Mouse (Mus musculus): Measurements from ENCODE around the gene Trabd2b. TPM values are rescaled to one million over a fixed set of nuclear protein-coding genes. Genes with fewer than 3 reads are reported as not detected.

The Trabd2b gene
- polyA plus RNA-seq, 1 experiment from 2014 or later: 0.58 TPM

- Histone ChIP-seq H3K4me2 (ENCODE audit: low read length) (no peak overlapping the region), H3K4me1 (ENCODE audit: control insufficient read depth, insufficient read depth, low read length) (no peaks in the 10 kb centered on the region), H3K9me3 (replicated peaks; ENCODE audit: control insufficient read depth, low read length, poor library complexity, severe bottlenecking) (no peaks in the 10 kb centered on the region), H3K27me3 (ENCODE audit: control insufficient read depth, insufficient read depth, low read depth, low read length) (no peaks in the 10 kb centered on the region), H3K36me3 (ENCODE audit: control insufficient read depth, insufficient read depth, low read length) (no peaks in the 10 kb centered on the region), H3K4me3 (ENCODE audit: low read depth, low read length) (no peak overlapping the region), H3K9ac (ENCODE audit: low read depth, low read length) (no peak overlapping the region), H3K27ac (ENCODE audit: low read length) (no peak overlapping the region)
- ATAC-seq: no peak
- WGBS: 81% methylated on average over 2 of the region's 2 CpGs
Measured at GRCm38 (mm10) chr4:114369591-114369990, 36.9 kb upstream of the Trabd2b start.

GRCm38 (mm10) chr4:114370935-114371715, 35.4 kb upstream of the Trabd2b start:
- Histone ChIP-seq H3K4me3 (ENCODE audit: low read depth, low read length) (no peak overlapping the region), H3K27me3 (ENCODE audit: control insufficient read depth, insufficient read depth, low read depth, low read length) (no peaks in the 10 kb centered on the region), H3K36me3 (ENCODE audit: control insufficient read depth, insufficient read depth, low read length) (no peaks in the 10 kb centered on the region), H3K9me3 (replicated peaks; ENCODE audit: control insufficient read depth, low read length, poor library complexity, severe bottlenecking) (no peaks in the 10 kb centered on the region), H3K27ac (ENCODE audit: low read length) (no peak overlapping the region), H3K4me1 (ENCODE audit: control insufficient read depth, insufficient read depth, low read length) (no peaks in the 10 kb centered on the region), H3K9ac (ENCODE audit: low read depth, low read length) (no peak overlapping the region), H3K4me2 (ENCODE audit: low read length) (no peak overlapping the region)
- ATAC-seq: no peak

GRCm38 (mm10) chr4:114372699-114373098, 33.8 kb upstream of the Trabd2b start:
- Histone ChIP-seq H3K27ac (ENCODE audit: low read length) (no peak overlapping the region), H3K9ac (ENCODE audit: low read depth, low read length) (no peak overlapping the region), H3K4me1 (ENCODE audit: control insufficient read depth, insufficient read depth, low read length) (no peaks in the 10 kb centered on the region), H3K4me3 (ENCODE audit: low read depth, low read length) (no peak overlapping the region), H3K36me3 (ENCODE audit: control insufficient read depth, insufficient read depth, low read length) (no peaks in the 10 kb centered on the region), H3K27me3 (ENCODE audit: control insufficient read depth, insufficient read depth, low read depth, low read length) (no peaks in the 10 kb centered on the region), H3K4me2 (ENCODE audit: low read length) (no peak overlapping the region), H3K9me3 (replicated peaks; ENCODE audit: control insufficient read depth, low read length, poor library complexity, severe bottlenecking) (no peaks in the 10 kb centered on the region)
- no peak for ATAC-seq
- 82% methylated on average over 3 of the region's 3 CpGs for WGBS

- H3K4me1 ChIP-seq (ENCODE audit: control insufficient read depth, insufficient read depth, low read length): no peaks in the 10 kb centered on the region
- H3K4me3 ChIP-seq (ENCODE audit: low read depth, low read length): no peak overlapping the region
- H3K36me3 ChIP-seq (ENCODE audit: control insufficient read depth, insufficient read depth, low read length): no peaks in the 10 kb centered on the region
- H3K9me3 ChIP-seq (replicated peaks; ENCODE audit: control insufficient read depth, low read length, poor library complexity, severe bottlenecking): no peaks in the 10 kb centered on the region
- no peaks in the 10 kb centered on the region for H3K27me3 ChIP-seq (ENCODE audit: control insufficient read depth, insufficient read depth, low read depth, low read length)
- H3K4me2 ChIP-seq (ENCODE audit: low read length): no peak overlapping the region
- H3K9ac ChIP-seq (ENCODE audit: low read depth, low read length): no peak overlapping the region
- WGBS: 94% methylated on average over 1 of the region's 1 CpGs
- ATAC-seq: no peak
- no peak overlapping the region for H3K27ac ChIP-seq (ENCODE audit: low read length)
Measured at GRCm38 (mm10) chr4:114374330-114374729, 32.2 kb upstream of the Trabd2b start.

- Histone ChIP-seq H3K36me3 (ENCODE audit: control insufficient read depth, insufficient read depth, low read length) (no peaks in the 10 kb centered on the region), H3K27ac (ENCODE audit: low read length) (no peak overlapping the region), H3K9ac (ENCODE audit: low read depth, low read length) (no peak overlapping the region), H3K9me3 (replicated peaks; ENCODE audit: control insufficient read depth, low read length, poor library complexity, severe bottlenecking) (no peaks in the 10 kb centered on the region), H3K27me3 (ENCODE audit: control insufficient read depth, insufficient read depth, low read depth, low read length) (no peaks in the 10 kb centered on the region), H3K4me2 (ENCODE audit: low read length) (no peak overlapping the region), H3K4me3 (ENCODE audit: low read depth, low read length) (no peak overlapping the region), H3K4me1 (ENCODE audit: control insufficient read depth, insufficient read depth, low read length) (no peaks in the 10 kb centered on the region)
- 88% methylated on average over 11 of the region's 11 CpGs for WGBS
- ATAC-seq: no peak
Measured at GRCm38 (mm10) chr4:114377531-114377930, 29.0 kb upstream of the Trabd2b start.

GRCm38 (mm10) chr4:114378512-114378911, 28.0 kb upstream of the Trabd2b start:
- no peak for ATAC-seq
- Histone ChIP-seq H3K36me3 (ENCODE audit: control insufficient read depth, insufficient read depth, low read length) (no peaks in the 10 kb centered on the region), H3K4me2 (ENCODE audit: low read length) (no peak overlapping the region), H3K9ac (ENCODE audit: low read depth, low read length) (no peak overlapping the region), H3K27me3 (ENCODE audit: control insufficient read depth, insufficient read depth, low read depth, low read length) (no peaks in the 10 kb centered on the region), H3K27ac (ENCODE audit: low read length) (no peak overlapping the region), H3K4me3 (ENCODE audit: low read depth, low read length) (no peak overlapping the region), H3K9me3 (replicated peaks; ENCODE audit: control insufficient read depth, low read length, poor library complexity, severe bottlenecking) (no peaks in the 10 kb centered on the region), H3K4me1 (ENCODE audit: control insufficient read depth, insufficient read depth, low read length) (no peaks in the 10 kb centered on the region)
- WGBS: 81% methylated on average over 7 of the region's 7 CpGs

- Histone ChIP-seq H3K4me1 (ENCODE audit: control insufficient read depth, insufficient read depth, low read length) (no peaks in the 10 kb centered on the region), H3K4me2 (ENCODE audit: low read length) (no peak overlapping the region), H3K9ac (ENCODE audit: low read depth, low read length) (no peak overlapping the region), H3K27me3 (ENCODE audit: control insufficient read depth, insufficient read depth, low read depth, low read length) (no peaks in the 10 kb centered on the region), H3K36me3 (ENCODE audit: control insufficient read depth, insufficient read depth, low read length) (no peaks in the 10 kb centered on the region), H3K27ac (ENCODE audit: low read length) (no peak overlapping the region), H3K9me3 (replicated peaks; ENCODE audit: control insufficient read depth, low read length, poor library complexity, severe bottlenecking) (no peaks in the 10 kb centered on the region), H3K4me3 (ENCODE audit: low read depth, low read length) (no peak overlapping the region)
- ATAC-seq: no peak
- WGBS: 86% methylated on average over 4 of the region's 4 CpGs
Measured at GRCm38 (mm10) chr4:114379416-114379956, 27.0 kb upstream of the Trabd2b start.

- no peak overlapping the region for H3K9ac ChIP-seq (ENCODE audit: low read depth, low read length)
- no peak overlapping the region for H3K4me3 ChIP-seq (ENCODE audit: low read depth, low read length)
- no peaks in the 10 kb centered on the region for H3K36me3 ChIP-seq (ENCODE audit: control insufficient read depth, insufficient read depth, low read length)
- H3K4me2 ChIP-seq (ENCODE audit: low read length): no peak overlapping the region
- peak; percentile 52; the same call in 1 of the 2 replicates for ATAC-seq
- no peak overlapping the region for H3K27ac ChIP-seq (ENCODE audit: low read length)
- 20% methylated on average over 1 of the region's 1 CpGs for WGBS
- H3K9me3 ChIP-seq (replicated peaks; ENCODE audit: control insufficient read depth, low read length, poor library complexity, severe bottlenecking): no peaks in the 10 kb centered on the region
- no peaks in the 10 kb centered on the region for H3K4me1 ChIP-seq (ENCODE audit: control insufficient read depth, insufficient read depth, low read length)
- H3K27me3 ChIP-seq (ENCODE audit: control insufficient read depth, insufficient read depth, low read depth, low read length): no peaks in the 10 kb centered on the region
Measured at GRCm38 (mm10) chr4:114382627-114383026, 23.9 kb upstream of the Trabd2b start.

- no peaks in the 10 kb centered on the region for H3K36me3 ChIP-seq (ENCODE audit: control insufficient read depth, insufficient read depth, low read length)
- no peak overlapping the region for H3K4me2 ChIP-seq (ENCODE audit: low read length)
- ATAC-seq: no peak
- H3K4me1 ChIP-seq (ENCODE audit: control insufficient read depth, insufficient read depth, low read length): no peaks in the 10 kb centered on the region
- H3K4me3 ChIP-seq (ENCODE audit: low read depth, low read length): no peak overlapping the region
- H3K9me3 ChIP-seq (replicated peaks; ENCODE audit: control insufficient read depth, low read length, poor library complexity, severe bottlenecking): no peaks in the 10 kb centered on the region
- H3K27me3 ChIP-seq (ENCODE audit: control insufficient read depth, insufficient read depth, low read depth, low read length): no peaks in the 10 kb centered on the region
- 88% methylated on average over 5 of the region's 5 CpGs for WGBS
- H3K27ac ChIP-seq (ENCODE audit: low read length): no peak overlapping the region
- H3K9ac ChIP-seq (ENCODE audit: low read depth, low read length): no peak overlapping the region
Measured at GRCm38 (mm10) chr4:114385236-114385635, 21.3 kb upstream of the Trabd2b start.

All from midbrain, embryonic 16.5 days (tissue).